Mouse (Mus musculus) fibroblast of lung, adult 2 months (primary cell): ENCODE results near the gene Mrpl12.

ENCODE experiments used
- DNase-seq: peaks from one replicate; pipeline ENCODE4 v3.0.0-alpha.2; 2011; ENCODE audit warnings: low read depth

Mrpl12 gene

DNA sequence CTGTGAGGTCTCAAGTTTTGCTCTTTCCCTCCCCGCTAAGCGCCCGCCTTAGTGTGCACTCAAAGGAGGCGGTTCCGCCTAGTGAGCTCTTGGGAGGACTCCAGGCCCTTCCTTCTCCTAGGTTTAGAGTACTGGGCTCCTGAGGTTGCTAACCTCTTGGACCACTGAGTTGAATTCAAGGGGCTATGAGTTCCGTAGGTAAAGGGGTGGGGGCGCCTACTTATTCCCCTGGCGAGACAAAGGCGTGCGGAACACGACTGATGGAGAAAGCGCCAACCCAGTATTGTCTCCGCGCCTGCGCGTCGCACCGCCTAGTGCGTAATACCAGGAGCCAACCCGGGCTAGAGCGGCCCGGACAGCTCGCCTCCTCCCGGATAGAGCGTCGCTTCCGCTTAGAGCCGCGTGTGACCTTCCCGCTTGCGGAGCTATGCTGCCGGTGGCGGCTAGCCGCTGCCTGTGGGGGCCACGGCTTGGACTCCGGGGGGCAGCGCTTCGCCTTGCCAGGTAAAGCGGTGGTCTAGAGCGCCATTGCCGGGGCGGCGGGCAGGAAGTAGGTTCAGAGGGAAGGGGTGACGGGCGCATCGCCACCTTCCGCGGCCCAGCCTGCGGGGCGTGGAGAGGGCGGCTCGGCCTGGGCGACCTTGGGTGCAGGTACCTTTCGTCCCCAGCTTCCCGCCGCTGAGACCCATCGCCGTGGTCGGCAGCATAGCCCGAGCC lies at the start of gene Mrpl12:
Gene Mrpl12 (plus strand): TSS at position 349 of the 717 bp plus-strand sequence.
- DNase-seq, result peak; percentile 79

DNA sequence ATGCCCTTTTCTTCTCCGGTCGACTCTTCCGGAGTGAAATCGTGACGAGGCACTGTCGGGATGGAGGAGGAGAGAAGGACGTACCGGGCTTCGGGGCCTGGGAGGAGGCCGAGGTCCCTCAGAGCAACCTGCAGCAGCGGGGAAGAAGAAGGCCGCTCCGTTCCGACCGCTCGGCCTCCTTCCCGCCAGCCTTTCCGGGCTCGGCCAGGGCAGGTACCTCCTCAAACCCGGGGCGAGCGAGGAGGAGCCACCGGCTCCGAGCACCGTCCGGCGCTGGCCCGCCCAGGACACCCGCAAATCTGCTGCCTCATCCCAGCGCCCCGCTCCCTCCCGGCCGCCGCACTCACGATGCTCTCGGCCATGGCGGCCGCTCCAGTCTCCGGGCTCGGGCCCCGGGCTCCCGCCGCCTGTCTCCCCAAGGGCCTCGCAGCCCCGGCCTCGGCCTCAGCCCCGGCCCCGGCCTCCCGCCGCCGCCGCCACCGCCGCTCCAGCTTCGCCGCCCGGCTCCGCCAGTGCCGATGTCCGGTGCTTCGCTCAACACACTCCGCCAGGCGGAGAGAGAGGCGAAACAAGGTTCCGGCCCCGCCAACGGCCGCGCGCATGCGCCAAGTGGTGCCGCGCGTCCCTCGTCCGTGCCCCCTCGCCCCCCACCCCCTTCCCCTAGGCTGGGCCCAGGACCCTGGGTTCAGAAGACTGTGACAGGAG lies 47.1 kb upstream of the Mrpl12 start, which contains the start of gene Nploc4:
Gene Nploc4 (minus strand): TSS at position 557 of the 705 bp plus-strand sequence.
- peak; percentile 44 for DNase-seq

DNA sequence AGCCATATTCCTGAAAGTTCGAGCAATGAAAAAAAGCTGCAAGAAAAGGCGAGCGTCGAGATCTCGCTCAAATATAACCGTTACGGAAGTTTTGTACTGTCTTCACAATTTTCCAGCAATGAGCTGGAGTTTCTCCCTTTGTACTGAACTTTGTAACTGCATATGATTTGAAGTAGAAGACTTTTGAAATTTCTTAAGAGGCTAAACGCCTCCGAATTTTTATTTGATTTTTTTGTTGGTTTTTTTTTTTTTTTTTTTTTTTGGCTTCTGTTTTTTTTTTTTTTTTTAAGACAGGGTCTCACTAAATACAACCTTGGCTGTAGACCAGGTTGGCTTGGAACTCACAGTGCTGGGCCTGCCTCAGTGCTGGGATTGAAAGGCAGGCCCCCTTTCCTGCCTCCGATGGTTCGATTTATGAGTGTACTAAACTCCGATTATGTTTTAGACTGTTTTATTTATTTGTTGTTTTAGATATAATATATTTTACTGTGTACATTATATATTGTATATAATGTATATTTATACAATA lies 46.5 kb upstream of the Mrpl12 start:
- no peak for DNase-seq

GRCm38 (mm10) chr11:120442344-120442743 lies 42.1 kb upstream of the Mrpl12 start, which contains the start of gene Tspan10:
Gene Tspan10 (plus strand): TSS chr11:120442644.
- no peak for DNase-seq

DNA sequence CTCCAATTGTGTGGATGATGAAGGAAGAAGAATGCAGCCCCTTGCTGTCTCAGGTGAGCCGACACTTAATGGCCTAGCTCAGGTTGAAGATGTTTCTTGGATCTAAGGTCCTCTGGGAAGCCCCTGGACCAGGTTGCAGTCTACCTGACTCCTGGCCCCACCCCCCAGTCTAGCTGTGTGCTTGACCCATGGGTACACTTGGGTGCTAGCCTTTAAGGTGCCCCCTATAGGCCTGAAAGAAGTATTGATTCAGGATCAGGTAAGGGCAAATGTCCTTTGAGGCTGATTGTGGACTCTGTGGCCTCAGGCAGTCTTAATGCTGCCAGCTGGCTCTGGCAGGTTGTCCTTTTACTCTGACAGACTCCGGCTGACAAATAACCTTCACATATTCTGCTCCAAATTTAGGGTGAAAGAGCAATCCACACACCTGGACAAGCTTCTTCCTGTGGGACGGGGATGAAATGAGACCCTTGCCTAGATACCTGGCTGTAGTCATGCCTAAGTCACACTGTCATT lies 41.6 kb upstream of the Mrpl12 start:
- DNase-seq, result no peak

DNA sequence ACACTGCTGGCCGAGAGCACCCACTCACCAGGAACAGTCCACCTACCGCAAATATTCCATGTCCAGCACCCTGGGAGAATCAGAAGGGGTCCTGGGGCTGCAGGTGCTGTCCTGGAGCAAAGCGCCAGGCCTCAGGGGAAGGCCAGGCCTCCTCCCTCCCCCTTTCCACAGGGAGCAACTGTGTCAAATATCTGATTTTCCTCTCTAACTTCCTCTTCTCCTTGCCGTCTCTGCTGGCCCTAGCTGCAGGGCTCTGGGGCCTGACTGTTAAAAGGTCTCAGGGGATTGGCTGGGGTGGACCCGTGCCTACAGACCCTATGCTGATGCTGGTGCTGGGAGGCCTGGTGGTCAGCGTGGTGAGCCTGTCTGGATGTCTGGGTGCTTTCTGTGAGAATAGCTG lies 40.3 kb upstream of the Mrpl12 start:
- no peak for DNase-seq

- DNase-seq, result no peak
These were observed 38.9 kb upstream of the Mrpl12 start for GRCm38 (mm10) chr11:120445475-120445874.

DNA sequence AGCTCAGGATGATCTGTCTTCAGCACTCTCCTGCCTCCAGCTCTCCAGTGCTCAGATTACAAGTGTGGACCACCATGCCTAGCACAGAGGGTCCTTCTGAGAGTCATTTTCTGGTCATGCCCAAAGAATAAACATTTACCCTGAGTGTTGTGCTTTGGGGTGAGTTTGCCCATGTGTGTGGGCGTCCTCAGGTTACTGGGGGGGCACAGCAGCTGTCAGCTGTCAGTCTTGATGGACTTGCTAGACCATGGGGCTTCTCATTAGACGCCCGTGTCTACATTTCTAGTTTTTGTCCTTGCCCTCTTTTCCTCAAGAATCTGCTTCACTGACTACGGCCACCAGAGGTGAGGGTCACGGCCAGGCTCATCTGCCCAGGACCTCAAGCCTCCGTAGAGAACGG lies 37.2 kb upstream of the Mrpl12 start:
- no peak for DNase-seq

GRCm38 (mm10) chr11:120452246-120452645 lies 32.2 kb upstream of the Mrpl12 start:
- DNase-seq, result no peak

DNA sequence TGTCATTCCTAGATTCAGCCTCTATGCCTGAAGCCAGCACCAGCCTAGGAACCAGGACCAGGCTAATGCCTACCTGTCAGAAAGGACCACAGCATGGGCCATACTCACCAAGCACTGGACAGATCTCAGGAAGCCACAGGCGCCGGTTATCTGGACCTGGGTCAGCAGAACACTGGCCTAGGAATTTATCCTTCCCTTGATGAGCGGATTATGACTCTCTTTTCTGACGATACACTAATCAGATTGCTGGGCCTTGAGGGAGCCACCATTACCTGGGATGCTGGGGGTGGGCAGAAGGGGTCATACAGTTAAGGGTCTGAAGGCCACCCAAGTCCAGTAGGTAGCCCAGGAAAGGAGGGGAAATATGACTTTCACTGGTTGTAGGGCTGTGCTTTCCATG lies 31.1 kb upstream of the Mrpl12 start, which contains the start of gene Pde6g:
Gene Pde6g (minus strand): TSS at position 195 of the 400 bp plus-strand sequence.
- DNase-seq, result no peak

DNA sequence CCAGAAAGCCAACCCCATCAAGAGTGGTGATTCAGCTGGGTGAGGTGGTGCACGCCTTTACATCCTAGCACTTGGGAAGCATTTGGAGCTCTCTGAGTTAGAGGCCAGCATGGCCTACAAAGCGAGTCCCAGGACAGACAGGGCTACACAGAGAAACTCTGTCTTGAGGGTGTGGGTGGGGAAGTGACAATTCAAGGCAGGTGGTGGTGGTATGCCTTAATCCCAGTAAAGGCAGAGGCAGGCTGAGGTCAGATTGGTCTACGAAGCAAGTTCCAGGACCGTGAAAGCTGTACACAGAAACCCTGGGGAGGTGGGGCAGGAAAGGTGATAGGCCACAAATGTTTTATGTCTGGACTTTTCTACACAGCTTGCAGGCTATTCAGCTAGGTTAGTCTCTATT lies 29.4 kb upstream of the Mrpl12 start:
- no peak for DNase-seq

- no peak for DNase-seq
These were observed 29.0 kb upstream of the Mrpl12 start for GRCm38 (mm10) chr11:120455413-120455812.

DNA sequence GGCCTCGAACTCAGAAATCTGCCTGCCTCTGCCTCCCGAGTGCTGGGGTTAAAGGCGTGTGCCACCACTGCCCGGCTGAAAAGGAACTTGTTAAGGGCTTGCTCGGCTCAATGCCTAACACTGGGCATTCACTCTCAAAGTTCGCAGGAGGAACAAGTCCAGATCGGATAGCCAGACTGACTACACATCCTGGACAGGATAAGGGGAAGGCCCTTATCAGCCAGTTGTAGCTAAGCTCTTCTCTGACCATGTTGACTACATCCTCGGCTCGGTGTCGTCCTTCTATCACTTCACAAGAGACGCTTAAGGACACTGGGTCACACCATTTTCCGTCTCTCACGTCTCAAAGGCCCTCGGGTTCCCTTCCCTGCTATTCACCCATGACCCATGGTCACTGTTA lies 27.0 kb upstream of the Mrpl12 start:
- DNase-seq, result no peak

DNA sequence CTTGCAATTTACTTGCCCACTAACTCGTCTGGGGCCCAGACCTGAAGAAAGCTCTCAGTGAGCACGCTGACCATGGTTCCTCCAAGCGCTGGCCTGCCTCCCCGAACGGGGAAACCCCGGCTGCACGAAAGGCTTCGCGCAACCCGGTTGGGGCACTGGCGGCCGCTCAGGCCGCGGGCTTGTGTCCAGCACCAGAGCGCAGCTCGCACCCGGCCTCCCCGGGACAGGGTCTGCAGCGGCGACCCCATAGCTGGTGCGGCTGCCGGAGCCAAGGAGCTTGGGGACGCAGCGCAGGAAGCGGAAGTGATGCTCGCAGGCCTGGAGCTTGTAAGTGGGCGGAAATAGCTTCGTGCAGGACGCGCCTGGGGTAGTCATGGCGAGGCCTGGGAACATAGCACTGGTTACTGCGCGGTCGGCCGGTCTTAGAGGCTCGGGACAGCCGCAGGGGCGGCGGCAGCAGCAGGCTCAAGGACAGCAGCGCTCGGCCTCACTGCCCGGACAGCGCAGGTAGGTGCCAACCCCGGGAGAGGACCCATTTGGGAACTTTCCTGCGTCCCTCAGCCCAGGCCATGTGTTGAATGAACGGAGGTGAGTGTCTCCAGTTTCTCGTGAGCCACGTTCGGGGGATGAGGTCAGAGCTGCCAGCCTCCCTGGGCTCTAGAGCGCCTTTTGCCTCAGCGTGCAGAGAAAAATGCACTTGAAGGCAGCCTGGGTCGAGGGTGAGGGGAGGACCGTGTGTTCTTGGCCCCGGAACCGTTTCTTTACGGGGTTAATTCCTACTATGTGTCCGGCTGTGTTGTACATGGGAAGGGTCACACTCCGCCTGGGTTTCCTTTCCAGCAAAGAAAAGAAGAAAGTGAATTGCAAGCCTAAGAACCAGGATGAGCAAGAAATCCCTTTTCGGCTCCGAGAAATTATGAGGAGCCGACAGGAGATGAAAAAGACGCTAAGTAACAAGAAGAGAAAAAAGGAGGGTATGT lies 26.4 kb upstream of the Mrpl12 start, which contains the start of the genes Oxld1 and Ccdc137:
Gene Oxld1 (minus strand): TSS at position 297 of the 980 bp plus-strand sequence.
Gene Ccdc137 (plus strand): TSS at position 344 of the 980 bp plus-strand sequence.
- peak; percentile 63 for DNase-seq

DNA sequence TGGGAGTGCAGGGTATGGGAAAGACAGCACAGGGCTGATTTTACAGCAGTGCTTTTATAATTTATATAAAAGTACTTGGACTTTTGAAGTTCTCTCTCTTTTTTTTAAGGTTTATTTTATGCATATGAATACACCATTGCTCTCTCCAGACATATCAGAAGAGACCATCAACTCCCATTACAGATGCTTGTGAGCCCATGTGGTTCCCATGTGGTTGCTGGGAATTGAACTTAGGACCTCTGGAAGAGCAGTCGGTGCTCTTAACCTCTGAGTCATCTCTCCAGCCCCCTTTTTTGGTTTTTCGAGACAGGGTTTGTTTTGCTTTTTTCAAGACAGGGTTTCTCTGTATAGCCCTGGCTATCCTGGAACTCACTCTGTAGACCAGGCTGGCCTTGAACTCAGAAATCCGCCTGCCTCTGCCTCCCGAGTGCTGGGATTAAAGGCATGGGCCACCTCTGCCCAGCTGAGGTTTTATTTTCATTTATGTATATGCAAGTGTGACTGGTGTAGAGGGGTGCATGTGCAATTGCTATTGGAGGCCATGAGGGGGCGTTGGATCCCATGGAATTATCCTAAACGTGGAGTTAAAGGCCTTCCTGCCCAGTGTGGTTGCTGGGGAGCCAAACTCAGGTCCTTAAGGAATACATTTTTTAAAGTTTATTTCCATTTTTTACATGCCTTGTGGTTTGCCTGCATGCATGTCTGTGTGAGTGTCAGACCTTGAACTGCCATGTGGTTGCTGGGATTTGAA lies 25.4 kb upstream of the Mrpl12 start:
- no peak for DNase-seq

- no peak for DNase-seq
These were observed 20.9 kb upstream of the Mrpl12 start for GRCm38 (mm10) chr11:120463536-120463935.

DNA sequence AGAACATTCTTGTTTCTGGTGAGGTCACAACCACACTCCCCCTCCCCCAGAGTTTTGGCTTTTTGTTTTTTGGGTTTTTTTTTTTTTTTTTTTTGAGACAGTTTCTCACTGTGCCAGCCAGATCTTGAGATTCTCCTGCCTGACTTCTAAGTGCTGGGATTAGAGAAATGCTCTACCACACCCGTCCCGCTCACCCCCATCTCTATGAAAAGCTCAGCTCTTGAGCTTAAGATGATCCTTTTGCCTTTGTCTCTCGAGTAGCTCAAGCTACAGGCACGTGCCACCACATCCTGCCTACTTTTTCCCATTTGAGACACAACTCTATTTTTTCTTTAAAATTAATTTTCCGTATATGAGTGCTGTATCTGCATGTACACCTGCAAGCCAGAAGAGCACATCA lies 20.0 kb upstream of the Mrpl12 start:
- DNase-seq, result no peak

DNA sequence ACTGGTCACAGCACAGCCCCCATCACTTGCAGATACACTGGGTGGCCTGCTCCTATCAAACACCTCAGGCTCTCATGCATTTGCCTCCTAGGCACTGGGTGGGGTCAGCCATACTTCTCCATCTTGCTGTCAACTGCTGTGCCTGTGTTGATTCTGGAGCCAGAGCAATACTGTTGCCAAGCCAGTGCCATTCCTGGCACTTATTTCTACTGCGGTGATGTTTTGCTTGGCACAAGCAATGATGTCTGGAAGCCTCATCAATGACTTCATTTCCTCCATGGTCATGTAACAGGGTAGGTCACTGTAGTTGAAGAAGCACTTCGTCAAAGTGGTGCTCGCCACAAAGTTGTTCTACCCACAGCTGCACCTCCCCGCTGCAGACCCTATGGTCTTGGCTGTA lies 18.9 kb upstream of the Mrpl12 start:
- peak; percentile 44 for DNase-seq

DNA sequence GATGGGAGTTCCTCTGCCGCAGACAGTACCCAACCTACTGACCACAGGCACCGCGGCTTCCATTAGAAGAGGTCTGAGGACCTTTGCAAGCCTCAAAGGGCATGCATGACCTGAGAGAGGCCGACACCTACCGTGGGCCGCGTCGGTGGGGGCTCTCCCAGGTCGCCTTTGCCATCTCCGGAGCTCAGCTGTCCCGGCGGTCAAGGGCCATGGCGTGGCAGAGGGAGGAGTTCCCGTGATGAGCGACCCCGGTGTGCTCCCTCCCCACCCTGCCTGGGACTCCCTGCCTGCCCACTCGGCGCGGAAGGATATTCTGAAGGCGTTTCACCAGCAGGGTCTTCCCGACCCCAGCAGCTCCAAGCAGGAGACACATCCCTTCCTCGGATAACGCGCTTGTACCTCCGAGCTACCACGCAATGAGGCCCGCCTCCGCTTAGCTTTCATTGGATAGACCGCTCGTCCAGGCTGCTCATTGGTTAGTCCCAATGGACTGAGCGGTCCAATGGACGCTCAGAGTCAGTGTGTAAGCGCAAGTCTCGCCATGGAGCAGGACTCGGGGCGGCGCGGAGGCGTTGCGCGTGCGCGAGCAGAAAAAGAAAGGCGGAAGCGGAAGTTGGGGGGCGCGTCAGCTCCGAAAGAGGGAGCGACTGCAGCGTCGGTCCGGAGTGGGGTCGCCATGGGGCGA lies 17.2 kb upstream of the Mrpl12 start, which contains the start of gene Arl16:
Gene Arl16 (minus strand): TSS at position 557 of the 685 bp plus-strand sequence.
- peak; percentile 97 for DNase-seq

- no peak for DNase-seq
These were observed 16.7 kb upstream of the Mrpl12 start for GRCm38 (mm10) chr11:120467736-120468092.
